Mouse (Mus musculus): ENCODE data around the gene Smad3. TPM values are rescaled to one million over a fixed set of nuclear protein-coding genes. Genes with fewer than 3 reads are reported as not detected.

Smad3 gene
- polyA plus RNA-seq, 1 experiment from 2014 or later, result 5.0 TPM

DNA sequence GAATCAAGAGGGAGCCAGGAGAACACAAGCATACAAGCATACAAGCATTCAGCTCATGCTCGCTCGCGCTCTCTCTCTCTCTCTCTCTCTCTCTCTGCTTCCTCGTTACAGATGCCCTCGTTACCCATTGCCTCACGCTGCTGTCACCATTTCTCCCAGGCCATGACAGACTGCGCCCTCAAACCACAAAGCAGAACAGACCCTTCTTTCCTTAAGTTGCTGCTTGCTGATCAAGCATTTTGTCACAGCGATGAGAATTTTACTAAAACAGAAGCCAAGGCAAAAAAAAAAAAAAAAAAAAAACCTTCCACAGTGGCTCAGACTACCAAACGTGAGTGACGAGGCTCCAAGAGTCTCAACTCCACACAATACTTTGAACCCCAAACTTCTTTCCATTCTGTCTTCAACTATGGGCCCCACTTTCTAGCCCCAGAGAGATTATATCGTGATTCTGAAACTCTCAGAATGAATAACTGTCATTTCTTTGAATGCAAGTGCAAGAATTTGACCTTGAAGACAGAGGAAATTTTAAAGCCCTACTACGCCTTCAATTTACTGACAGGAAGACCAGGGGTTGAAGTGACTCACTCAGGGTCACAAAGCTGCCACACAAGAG is 19.6 kb downstream of the Smad3 start:
- Histone ChIP-seq H3K27me3 (replicated peaks; ENCODE audit: control insufficient read depth, insufficient read depth, low read length) (no peaks in the 10 kb centered on the region), H3K4me1 (replicated peaks; ENCODE audit: control insufficient read depth, insufficient read depth, low read length) (peaks cover 28% of the 10 kb centered on the region), H3K9me3 (ENCODE audit: control insufficient read depth) (no peaks in the 10 kb centered on the region), H3K4me2 (replicated peaks; ENCODE audit: low read depth) (no peak overlapping the region), H3K9ac (ENCODE audit: low read depth, low read length) (no peak overlapping the region), H3K4me3 (ENCODE audit: low read depth, low read length) (no peak overlapping the region), H3K27ac (ENCODE audit: low read depth, low read length) (no peak overlapping the region; the same call in 1 of the 2 replicates), H3K36me3 (ENCODE audit: control insufficient read depth, insufficient read depth) (no peaks in the 10 kb centered on the region; the same call in 1 of the 2 replicates)
- WGBS, result 81% methylated on average over 12 of the region's 12 CpGs
- TF ChIP-seq CTCF (IDR thresholded peaks at IDR 0.05; ENCODE audit: low read depth), result no peak
- no peak for ATAC-seq

DNA sequence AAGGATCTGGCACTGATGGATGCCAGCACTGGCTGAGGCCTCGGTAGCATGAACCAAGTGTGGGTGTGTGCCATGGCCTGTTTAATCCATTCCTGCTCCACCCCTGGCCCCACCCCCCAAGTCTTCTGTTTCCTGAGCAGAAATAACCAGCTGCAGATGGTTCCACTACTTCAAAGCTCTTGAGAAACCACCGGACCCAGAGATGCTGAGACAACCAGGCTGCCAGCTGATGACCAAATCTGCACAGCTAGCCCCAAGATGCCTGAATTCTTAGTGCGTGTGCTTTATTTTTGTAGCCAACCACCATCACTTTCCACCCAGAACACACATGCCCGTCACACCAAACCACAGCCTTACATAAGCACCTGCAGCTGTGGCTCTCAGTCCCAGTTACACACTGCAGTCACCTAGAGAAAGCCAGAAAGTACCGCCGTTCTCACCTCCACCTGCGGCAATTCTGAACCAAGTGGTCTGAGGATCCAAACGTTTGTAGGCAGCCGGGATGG is 20.3 kb downstream of the Smad3 start:
- Histone ChIP-seq H3K27ac (ENCODE audit: low read depth, low read length) (no peak overlapping the region; the same call in 1 of the 2 replicates), H3K9ac (ENCODE audit: low read depth, low read length) (no peak overlapping the region), H3K4me1 (replicated peaks; ENCODE audit: control insufficient read depth, insufficient read depth, low read length) (peaks cover 23% of the 10 kb centered on the region), H3K4me2 (replicated peaks; ENCODE audit: low read depth) (no peak overlapping the region), H3K36me3 (ENCODE audit: control insufficient read depth, insufficient read depth) (no peaks in the 10 kb centered on the region; the same call in 1 of the 2 replicates), H3K9me3 (ENCODE audit: control insufficient read depth) (no peaks in the 10 kb centered on the region), H3K4me3 (ENCODE audit: low read depth, low read length) (no peak overlapping the region), H3K27me3 (replicated peaks; ENCODE audit: control insufficient read depth, insufficient read depth, low read length) (no peaks in the 10 kb centered on the region)
- no peak for ATAC-seq
- no peak for TF ChIP-seq CTCF (IDR thresholded peaks at IDR 0.05; ENCODE audit: low read depth)
- 70% methylated on average over 9 of the region's 9 CpGs for WGBS

DNA sequence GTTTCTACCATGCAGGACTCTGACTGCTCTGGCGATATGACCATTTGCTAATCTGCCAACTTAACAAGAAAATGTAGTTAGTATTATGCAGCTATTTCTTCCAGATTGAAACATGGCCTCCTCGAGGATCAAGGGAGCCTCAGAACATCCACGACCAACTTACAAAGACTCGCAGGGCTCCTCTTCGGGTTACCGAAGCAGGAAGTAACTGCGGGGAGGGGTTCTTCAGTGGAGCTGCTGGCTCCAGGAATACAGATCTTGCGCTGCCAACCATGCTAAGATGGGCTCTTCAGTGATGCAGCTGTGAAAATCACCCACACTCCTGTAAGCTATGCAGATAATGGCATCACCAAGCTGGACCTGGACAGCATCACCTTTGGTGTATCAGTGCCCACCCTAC is 23.5 kb downstream of the Smad3 start:
- peaks cover 17% of the 10 kb centered on the region; the same call in 1 of the 2 replicates for H3K4me1 ChIP-seq (replicated peaks; ENCODE audit: control insufficient read depth, insufficient read depth, low read length)
- no peak overlapping the region for H3K4me2 ChIP-seq (replicated peaks; ENCODE audit: low read depth)
- H3K27me3 ChIP-seq (replicated peaks; ENCODE audit: control insufficient read depth, insufficient read depth, low read length), result no peaks in the 10 kb centered on the region
- ATAC-seq, result no peak
- WGBS, result 73% methylated on average over 8 of the region's 8 CpGs
- TF ChIP-seq CTCF (IDR thresholded peaks at IDR 0.05; ENCODE audit: low read depth), result no peak
- no peak overlapping the region for H3K27ac ChIP-seq (ENCODE audit: low read depth, low read length)
- H3K36me3 ChIP-seq (ENCODE audit: control insufficient read depth, insufficient read depth), result no peaks in the 10 kb centered on the region; the same call in 1 of the 2 replicates
- H3K9me3 ChIP-seq (ENCODE audit: control insufficient read depth), result no peaks in the 10 kb centered on the region
- no peak overlapping the region for H3K9ac ChIP-seq (ENCODE audit: low read depth, low read length)
- no peak overlapping the region for H3K4me3 ChIP-seq (ENCODE audit: low read depth, low read length)

DNA sequence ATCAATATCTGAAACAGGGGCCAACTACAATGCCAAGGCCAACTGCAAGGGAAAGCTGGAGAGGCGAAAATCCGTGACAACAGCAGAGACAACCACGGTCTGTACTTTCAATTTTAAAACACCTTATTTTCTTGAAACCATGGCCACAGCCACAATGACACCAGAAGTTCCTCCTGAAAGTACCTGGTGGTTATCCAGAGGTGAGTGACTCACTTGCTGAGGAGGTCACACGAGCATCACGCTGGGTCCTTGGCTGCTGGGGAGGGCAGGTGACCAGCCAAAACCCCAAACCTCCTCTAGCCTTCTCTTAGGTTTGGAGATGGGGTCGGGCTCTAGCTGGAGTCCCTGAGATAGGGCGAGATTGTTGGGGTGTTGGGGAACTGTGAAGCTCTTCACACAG is 25.1 kb downstream of the Smad3 start:
- WGBS, result 89% methylated on average over 7 of the region's 7 CpGs
- no peaks in the 10 kb centered on the region for H3K36me3 ChIP-seq (ENCODE audit: control insufficient read depth, insufficient read depth)

DNA sequence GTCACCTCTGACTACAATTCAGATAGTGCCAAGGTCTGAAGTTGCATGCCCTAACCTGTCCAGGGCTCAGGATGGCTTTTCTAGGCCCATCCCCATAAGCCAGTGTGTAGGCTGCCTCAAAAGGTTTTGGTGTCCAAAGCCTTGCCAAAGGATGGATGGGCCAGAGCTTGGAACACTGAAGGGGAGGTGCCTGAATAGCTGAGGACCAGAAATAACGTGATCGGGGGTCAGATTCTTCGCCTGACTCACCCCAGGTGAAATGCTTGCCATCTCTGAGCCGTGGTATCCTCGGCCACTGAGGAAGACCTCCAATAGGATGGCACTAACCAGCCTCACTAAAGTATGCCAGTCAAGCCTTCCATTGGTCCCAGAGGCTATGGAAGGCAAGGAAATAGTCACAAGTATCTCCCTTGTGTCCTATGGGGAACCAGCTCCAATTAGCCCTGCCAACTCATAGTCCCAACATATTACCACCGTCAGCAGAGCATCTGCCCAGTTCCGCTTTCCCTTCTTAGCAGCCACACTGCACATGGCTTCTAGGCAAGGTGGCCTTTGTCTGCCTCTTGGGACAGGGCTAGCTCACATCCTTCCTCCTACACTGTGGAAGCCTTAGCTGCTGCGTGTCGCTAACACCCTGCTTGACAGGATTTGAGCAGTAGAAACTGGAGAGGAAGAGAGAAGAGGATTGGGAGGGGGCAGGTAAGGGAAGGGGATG is 26.5 kb downstream of the Smad3 start:
- 85% methylated on average over 9 of the region's 9 CpGs for WGBS
- no peak overlapping the region for H3K9ac ChIP-seq (ENCODE audit: low read depth, low read length)

More for the DNA sequence above, 25.1 kb downstream of the Smad3 start:
- Histone ChIP-seq H3K9ac (ENCODE audit: low read depth, low read length) (no peak overlapping the region), H3K27me3 (replicated peaks; ENCODE audit: control insufficient read depth, insufficient read depth, low read length) (no peaks in the 10 kb centered on the region), H3K27ac (ENCODE audit: low read depth, low read length) (no peak overlapping the region), H3K9me3 (ENCODE audit: control insufficient read depth) (no peaks in the 10 kb centered on the region), H3K4me2 (replicated peaks; ENCODE audit: low read depth) (no peak overlapping the region), H3K4me1 (replicated peaks; ENCODE audit: control insufficient read depth, insufficient read depth, low read length) (peaks cover 22% of the 10 kb centered on the region), H3K4me3 (ENCODE audit: low read depth, low read length) (no peak overlapping the region)
- no peak for TF ChIP-seq CTCF (IDR thresholded peaks at IDR 0.05; ENCODE audit: low read depth)
- no peak for ATAC-seq

DNA sequence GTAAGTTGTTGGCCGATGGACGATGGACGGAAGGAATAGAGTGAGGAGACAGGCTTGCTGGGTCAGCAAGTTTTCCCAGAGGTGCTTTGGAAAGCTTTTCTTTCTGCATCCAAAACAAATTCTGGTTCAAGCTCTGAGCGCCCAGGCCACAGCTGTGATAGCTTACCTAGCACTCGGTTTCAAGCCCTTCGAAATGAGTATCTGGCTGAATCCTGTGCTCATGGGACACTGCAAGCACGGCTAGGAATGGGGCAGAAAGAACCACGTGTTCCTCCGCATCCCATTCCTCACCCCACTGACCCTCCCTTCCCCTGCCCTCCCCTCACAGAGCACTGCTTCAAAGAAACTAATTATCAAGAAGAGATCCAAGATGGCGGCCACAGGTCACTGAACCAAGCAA is 28.8 kb downstream of the Smad3 start:
- peaks cover 3% of the 10 kb centered on the region; the same call in 1 of the 2 replicates for H3K36me3 ChIP-seq (ENCODE audit: control insufficient read depth, insufficient read depth)
- H3K27ac ChIP-seq (ENCODE audit: low read depth, low read length), result no peak overlapping the region
- H3K4me1 ChIP-seq (replicated peaks; ENCODE audit: control insufficient read depth, insufficient read depth, low read length), result peaks cover 8% of the 10 kb centered on the region
- no peak for ATAC-seq
- no peak overlapping the region for H3K4me2 ChIP-seq (replicated peaks; ENCODE audit: low read depth)
- no peaks in the 10 kb centered on the region for H3K9me3 ChIP-seq (ENCODE audit: control insufficient read depth)
- TF ChIP-seq CTCF (IDR thresholded peaks at IDR 0.05; ENCODE audit: low read depth), result no peak
- WGBS, result 88% methylated on average over 10 of the region's 10 CpGs
- H3K9ac ChIP-seq (ENCODE audit: low read depth, low read length), result no peak overlapping the region
- H3K27me3 ChIP-seq (replicated peaks; ENCODE audit: control insufficient read depth, insufficient read depth, low read length), result no peaks in the 10 kb centered on the region
- H3K4me3 ChIP-seq (ENCODE audit: low read depth, low read length), result no peak overlapping the region

More for the DNA sequence above, 26.5 kb downstream of the Smad3 start:
- no peak overlapping the region for H3K27ac ChIP-seq (ENCODE audit: low read depth, low read length)
- H3K4me1 ChIP-seq (replicated peaks; ENCODE audit: control insufficient read depth, insufficient read depth, low read length), result peaks cover 19% of the 10 kb centered on the region
- ATAC-seq, result no peak
- H3K4me2 ChIP-seq (replicated peaks; ENCODE audit: low read depth), result no peak overlapping the region
- TF ChIP-seq CTCF (IDR thresholded peaks at IDR 0.05; ENCODE audit: low read depth), result no peak
- no peaks in the 10 kb centered on the region for H3K9me3 ChIP-seq (ENCODE audit: control insufficient read depth)
- no peaks in the 10 kb centered on the region for H3K36me3 ChIP-seq (ENCODE audit: control insufficient read depth, insufficient read depth)
- H3K27me3 ChIP-seq (replicated peaks; ENCODE audit: control insufficient read depth, insufficient read depth, low read length), result no peaks in the 10 kb centered on the region
- H3K4me3 ChIP-seq (ENCODE audit: low read depth, low read length), result no peak overlapping the region

All from intestine, postnatal 0 days (tissue).